Mouse (Mus musculus): Measurements from ENCODE around the gene Tmprss12.

DNA sequence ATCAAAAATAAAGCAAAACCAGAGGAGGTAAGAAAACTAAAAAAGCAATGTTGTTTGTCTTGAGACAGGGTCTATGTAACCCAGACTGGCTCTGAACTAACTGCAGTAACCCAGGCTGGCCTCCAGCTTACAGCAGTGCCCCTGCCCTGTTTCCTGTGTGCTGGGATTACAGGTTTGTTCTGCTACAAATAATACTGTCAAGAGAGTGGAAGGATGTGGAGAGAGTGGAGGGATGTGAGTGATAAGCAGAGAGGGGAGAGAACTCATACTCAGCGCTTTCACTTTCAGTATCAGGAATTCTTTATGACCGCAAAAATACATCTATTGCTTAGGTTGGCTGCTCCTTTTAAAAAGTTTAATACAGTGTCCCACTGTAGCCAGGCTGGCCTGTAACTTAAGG, 31.7 kb downstream of the Tmprss12 start:
- TF ChIP-seq POLR2A (IDR thresholded peaks at IDR 0.05; ENCODE audit: borderline replicate concordance, low read depth, low read length), result no peak
- TF ChIP-seq CTCF (IDR thresholded peaks at IDR 0.05; ENCODE audit: low read depth, low read length), result no peak

All from bone marrow macrophage, adult 2 months (primary cell).